Comparison of ENCODE assay signal across 22 mouse cellular contexts in genomic region chr2:181775786-181776185, GRCm38 (mm10). TPM values are rescaled to one million over a fixed set of nuclear protein-coding genes. Genes with fewer than 3 reads are reported as not detected.
DNase-seq lines count a peak whose midpoint lies in the region; ATAC-seq and TF ChIP-seq lines count a peak whose summit lies in the region.
"Had no signal": no experiment of that assay in that cellular context is flagged by ENCODE, and none has a peak within 500 bp of the region (broad histone marks: within the 10 kb centered on the region; RNA-seq: fewer than 3 reads in every experiment).

No protein-coding gene starts in this region.

- H3K9ac ChIP-seq in hindbrain, embryonic 16.5 days (ENCODE audit: low read depth, low read length) = no peak overlapping the region
- no peak overlapping the region for H3K9ac ChIP-seq in hindbrain, embryonic 13.5 days
- H3K9ac ChIP-seq: embryonic facial prominence, embryonic 15.5 days; heart, embryonic 13.5 days; kidney, embryonic 15.5 days; liver, embryonic 12.5 days; lung, embryonic 15.5 days; midbrain, embryonic 15.5 days had no signal

- intact Hi-C loops in left cerebral cortex, postnatal 4 days (cut with DNase I) = no loop called here
- intact Hi-C loops in left cerebral cortex, postnatal 36 days (cut with DNase I) = loop anchor here (10.0 kb wide), 1 partner anchor 89 kb away; the partner anchor contains the start of gene Polr3k

- no peak overlapping the region for H3K4me2 ChIP-seq in hindbrain, embryonic 16.5 days (ENCODE audit: low read length)
- H3K4me2 ChIP-seq in hindbrain, embryonic 13.5 days = no peak overlapping the region
- H3K4me2 ChIP-seq: embryonic facial prominence, embryonic 15.5 days; heart, embryonic 13.5 days; kidney, embryonic 15.5 days; liver, embryonic 12.5 days; lung, embryonic 15.5 days; midbrain, embryonic 15.5 days had no signal

- TF ChIP-seq POLR2A in cerebellum, adult 2 months (IDR thresholded peaks at IDR 0.05; ENCODE audit: borderline replicate concordance, insufficient read depth, low read length) = no peak

- H3K4me1 ChIP-seq in hindbrain, embryonic 16.5 days (ENCODE audit: control insufficient read depth, insufficient read depth, low read depth, low read length) = no peaks in the 10 kb centered on the region; the same call in 1 of the 2 replicates
- H3K4me1 ChIP-seq in hindbrain, embryonic 13.5 days (replicated peaks) = peaks cover 52% of the 10 kb centered on the region
- H3K4me1 ChIP-seq in cerebellum, adult 2 months (ENCODE audit: control insufficient read depth, insufficient read depth, low read length) = peaks cover 17% of the 10 kb centered on the region
- H3K4me1 ChIP-seq: embryonic facial prominence, embryonic 15.5 days; heart, embryonic 13.5 days; kidney, embryonic 15.5 days; limb, embryonic 10.5 days; liver, embryonic 12.5 days; lung, embryonic 15.5 days had no signal

- H3K36me3 ChIP-seq in hindbrain, embryonic 16.5 days (ENCODE audit: control insufficient read depth, insufficient read depth, low read length) = no peaks in the 10 kb centered on the region
- H3K36me3 ChIP-seq in hindbrain, embryonic 13.5 days = no peaks in the 10 kb centered on the region
- H3K36me3 ChIP-seq: embryonic facial prominence, embryonic 15.5 days; forebrain, embryonic 10.5 days; heart, embryonic 13.5 days; kidney, embryonic 15.5 days; limb, embryonic 10.5 days; liver, embryonic 12.5 days; lung, embryonic 15.5 days; midbrain, embryonic 15.5 days had no signal

- WGBS in hindbrain, embryonic 16.5 days = 50% methylated on average over 1 of the region's 1 CpGs
- WGBS in hindbrain, embryonic 13.5 days = 87% methylated on average over 1 of the region's 1 CpGs
- WGBS in cerebellum, adult 2 months = 3% methylated on average over 1 of the region's 1 CpGs

- peak; percentile 66 for DNase-seq in left cerebral cortex, postnatal 4 days
- DNase-seq in left cerebral cortex, postnatal 36 days (ENCODE audit: low spot score in 2 of 2) = no peak
- DNase-seq in cerebellum, adult 2 months = peak; percentile 52 to 67
- DNase-seq in retina, embryonic 14.5 days (ENCODE audit: low spot score) = peak; percentile 55
- no peak for DNase-seq in adrenal gland, postnatal 36 days
- DNase-seq in gastrocnemius, postnatal 25 days = no peak
- DNase-seq: adrenal gland, postnatal 25 days; embryo, embryonic 11 days; heart, postnatal 36 days; thymus, adult 2 months had no signal

- no peak overlapping the region for H3K27ac ChIP-seq in hindbrain, embryonic 16.5 days (ENCODE audit: low read depth, low read length)
- no peak overlapping the region; the same call in 1 of the 2 replicates for H3K27ac ChIP-seq in hindbrain, embryonic 13.5 days
- peak overlapping the region; percentile 26 for H3K27ac ChIP-seq in cerebellum, adult 2 months (ENCODE audit: insufficient read depth, low read length)
- H3K27ac ChIP-seq: embryonic facial prominence, embryonic 15.5 days; forebrain, embryonic 10.5 days; heart, embryonic 13.5 days; kidney, embryonic 15.5 days; limb, embryonic 10.5 days; liver, embryonic 12.5 days; lung, embryonic 15.5 days; midbrain, embryonic 15.5 days had no signal

- no peak for TF ChIP-seq CTCF in cerebellum, adult 2 months (IDR thresholded peaks at IDR 0.05; ENCODE audit: borderline replicate concordance, insufficient read depth, low read depth, low read length)

- no peaks in the 10 kb centered on the region for H3K9me3 ChIP-seq in hindbrain, embryonic 16.5 days (ENCODE audit: control insufficient read depth, low read length)
- H3K9me3 ChIP-seq in hindbrain, embryonic 13.5 days = no peaks in the 10 kb centered on the region
- H3K9me3 ChIP-seq: embryonic facial prominence, embryonic 15.5 days; forebrain, embryonic 10.5 days; heart, embryonic 13.5 days; kidney, embryonic 15.5 days; limb, embryonic 10.5 days; liver, embryonic 12.5 days; lung, embryonic 15.5 days; midbrain, embryonic 15.5 days had no signal

- no peak overlapping the region for H3K4me3 ChIP-seq in hindbrain, embryonic 16.5 days (ENCODE audit: low read length)
- no peak overlapping the region for H3K4me3 ChIP-seq in hindbrain, embryonic 13.5 days
- H3K4me3 ChIP-seq in cerebellum, adult 2 months (replicated peaks; ENCODE audit: insufficient read depth, low read depth, low read length) = no peak overlapping the region
- H3K4me3 ChIP-seq: embryonic facial prominence, embryonic 15.5 days; forebrain, embryonic 10.5 days; heart, embryonic 13.5 days; kidney, embryonic 15.5 days; limb, embryonic 10.5 days; liver, embryonic 12.5 days; lung, embryonic 15.5 days; midbrain, embryonic 15.5 days had no signal

- H3K27me3 ChIP-seq in hindbrain, embryonic 16.5 days (replicated peaks; ENCODE audit: control insufficient read depth, insufficient read depth, low read length) = no peaks in the 10 kb centered on the region
- no peaks in the 10 kb centered on the region for H3K27me3 ChIP-seq in hindbrain, embryonic 13.5 days
- no peaks in the 10 kb centered on the region for H3K27me3 ChIP-seq in cerebellum, adult 2 months (ENCODE audit: control insufficient read depth, insufficient read depth, low read length)
- H3K27me3 ChIP-seq: embryonic facial prominence, embryonic 15.5 days; heart, embryonic 13.5 days; kidney, embryonic 15.5 days; liver, embryonic 12.5 days; lung, embryonic 15.5 days; midbrain, embryonic 15.5 days had no signal

- ATAC-seq in hindbrain, embryonic 16.5 days = peak; percentile 54; the same call in 1 of the 2 replicates
- no peak for ATAC-seq in hindbrain, embryonic 13.5 days (ENCODE audit: low FRiP score)
- ATAC-seq: liver, embryonic 12.5 days; midbrain, embryonic 15.5 days; Patski had no signal

RNA-seq across cellular contexts. Expression of gene Myt1, which starts 12.7 kb away (rescaled TPM):
- polyA plus RNA-seq in hindbrain, embryonic 16.5 days (2015; fragmentation: Nextera tagmentation; extraction: Ambion mirVana) = 11.0 and 12.9 TPM in 2 replicates
- 35.0 and 36.2 TPM in 2 replicates for polyA plus RNA-seq in hindbrain, embryonic 13.5 days (2015; fragmentation: Nextera tagmentation; extraction: Ambion mirVana)
- total RNA-seq in left cerebral cortex, postnatal 4 days (2021) = 10 to 100 TPM; 35.7 to 37.7 TPM
- total RNA-seq in left cerebral cortex, postnatal 36 days (2021) = 10 to 100 TPM; 11.7 to 29.5 TPM
- 44.2 and 47.5 TPM in 2 replicates for polyA plus RNA-seq in cerebellum, adult 2 months (2012; rRNA removed)
- total RNA-seq in adrenal gland, postnatal 36 days (2021) = 1 to 10 TPM; 2.7 to 3.7 TPM
- not detected for total RNA-seq in gastrocnemius, postnatal 25 days (2021)
- total RNA-seq: heart, postnatal 36 days had no signal
- polyA plus RNA-seq: gonadal fat pad, adult 2 months; limb, embryonic 10.5 days; Patski had no signal

Comparison
In these comparisons a context has a peak if more than half of its experiments do, and no peak if none do; other contexts are left out.
1. DNase-seq: peak in left cerebral cortex, postnatal 4 days (single experiment), cerebellum, adult 2 months (2 of 2) and retina, embryonic 14.5 days (single experiment); none in left cerebral cortex, postnatal 36 days (0 of 2), adrenal gland, postnatal 36 days (0 of 2) and gastrocnemius, postnatal 25 days (single experiment).